10 mouse cellular contexts compared by ENCODE assay signal in the genomic region with DNA sequence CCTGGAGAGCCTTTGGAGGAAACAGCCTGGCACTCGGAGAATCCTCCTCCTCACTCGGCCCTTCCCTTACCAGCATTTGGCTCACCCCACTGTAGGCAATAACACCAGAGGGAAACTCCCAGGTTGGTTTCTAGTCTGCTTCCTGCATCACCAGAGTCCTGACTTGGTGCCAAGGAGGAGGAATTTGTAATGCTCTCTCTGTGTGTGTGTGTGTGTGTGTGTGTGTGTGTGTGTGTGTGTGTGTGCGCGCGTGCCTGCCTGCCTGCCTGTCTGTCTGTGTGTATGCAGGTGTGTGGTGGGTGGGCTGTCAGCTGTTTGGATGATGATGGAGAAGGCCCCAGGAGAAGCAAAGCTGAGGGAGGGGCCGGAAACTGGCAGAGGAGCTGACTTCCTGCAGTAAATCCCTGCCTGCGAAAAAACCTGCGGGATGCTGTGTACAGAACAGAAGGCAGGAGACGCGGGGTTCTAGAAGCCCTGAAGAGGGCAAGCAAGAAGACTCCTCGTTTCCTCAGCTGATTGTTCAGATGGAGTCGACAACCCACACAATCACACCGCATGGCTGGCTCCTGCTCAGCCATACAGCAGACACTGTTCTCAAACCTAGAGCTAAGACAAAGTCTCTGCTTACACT.
DNase-seq lines count a peak whose midpoint lies in the region; ATAC-seq lines count a peak whose summit lies in the region.
"Had no signal": no experiment of that assay in that cellular context is flagged by ENCODE, and none has a peak within 500 bp of the region (broad histone marks: within the 10 kb centered on the region; RNA-seq: fewer than 3 reads in every experiment).

No protein-coding gene starts in this region.

- peak overlapping the region; percentile 21; the same call in 1 of the 2 replicates for H3K27ac ChIP-seq in kidney, embryonic 16.5 days (ENCODE audit: low read length)
- H3K27ac ChIP-seq in neural tube, embryonic 15.5 days (replicated peaks) = no peak overlapping the region
- H3K27ac ChIP-seq: heart, embryonic 15.5 days; neural tube, embryonic 13.5 days had no signal

- H3K36me3 ChIP-seq in kidney, embryonic 16.5 days (ENCODE audit: insufficient read depth, low read length) = no peaks in the 10 kb centered on the region
- no peaks in the 10 kb centered on the region for H3K36me3 ChIP-seq in neural tube, embryonic 15.5 days
- H3K36me3 ChIP-seq: heart, embryonic 15.5 days; neural tube, embryonic 13.5 days had no signal

- ATAC-seq in kidney, embryonic 16.5 days (ENCODE audit: low FRiP score, low TSS enrichment) = no peak
- peak; percentile 58 for ATAC-seq in inflammation-experienced regulatory T-cells, adult 6 months
- ATAC-seq in megakaryocyte progenitor cell, adult 5-6 weeks (replicated peaks; ENCODE audit: poor library complexity) = no peak; the same call in 1 of the 2 replicates
- ATAC-seq in neural tube, embryonic 15.5 days (ENCODE audit: low FRiP score) = no peak

- DNase-seq in kidney, adult 11 months = no peak
- DNase-seq in cerebellum, adult 11-12 months = peak; percentile 84
- peak; percentile 59 for DNase-seq in lung, postnatal 10 days
- no peak for DNase-seq in gastrocnemius, postnatal 25 days

- H3K4me1 ChIP-seq in kidney, embryonic 16.5 days (ENCODE audit: insufficient read depth, low read length) = no peaks in the 10 kb centered on the region
- H3K4me1 ChIP-seq in neural tube, embryonic 15.5 days = peaks cover 24% of the 10 kb centered on the region

- H3K9ac ChIP-seq in kidney, embryonic 16.5 days (replicated peaks; ENCODE audit: low read length) = no peak overlapping the region
- H3K9ac ChIP-seq in neural tube, embryonic 15.5 days (replicated peaks) = no peak overlapping the region
- H3K9ac ChIP-seq: heart, embryonic 15.5 days; neural tube, embryonic 13.5 days had no signal

- H3K4me3 ChIP-seq in kidney, embryonic 16.5 days (ENCODE audit: low read length) = no peak overlapping the region
- no peak overlapping the region for H3K4me3 ChIP-seq in neural tube, embryonic 15.5 days (replicated peaks)
- H3K4me3 ChIP-seq: heart, embryonic 15.5 days; neural tube, embryonic 13.5 days had no signal

- H3K4me2 ChIP-seq in kidney, embryonic 16.5 days (replicated peaks; ENCODE audit: low read depth, low read length) = no peak overlapping the region
- H3K4me2 ChIP-seq in neural tube, embryonic 15.5 days = no peak overlapping the region
- H3K4me2 ChIP-seq: heart, embryonic 15.5 days; neural tube, embryonic 13.5 days had no signal

- H3K9me3 ChIP-seq in kidney, embryonic 16.5 days (ENCODE audit: low read length) = no peaks in the 10 kb centered on the region
- H3K9me3 ChIP-seq in neural tube, embryonic 15.5 days (replicated peaks) = no peaks in the 10 kb centered on the region
- H3K9me3 ChIP-seq: heart, embryonic 15.5 days; neural tube, embryonic 13.5 days had no signal

- H3K27me3 ChIP-seq in kidney, embryonic 16.5 days (ENCODE audit: insufficient read depth, low read length) = no peaks in the 10 kb centered on the region
- no peaks in the 10 kb centered on the region for H3K27me3 ChIP-seq in neural tube, embryonic 15.5 days (replicated peaks)

- 42% methylated on average over 13 of the region's 13 CpGs for WGBS in kidney, embryonic 16.5 days
- 55% methylated on average over 13 of the region's 13 CpGs for WGBS in neural tube, embryonic 15.5 days

Comparison
In these comparisons a context has a peak if more than half of its experiments do, and no peak if none do; other contexts are left out.
1. DNase-seq: peak in cerebellum, adult 11-12 months (single experiment) and lung, postnatal 10 days (single experiment); none in kidney, adult 11 months (single experiment) and gastrocnemius, postnatal 25 days (single experiment).